Mouse (Mus musculus) heart, embryonic 16.5 days (tissue): ENCODE measurements around the gene Dennd5b. TPM values are rescaled to one million over a fixed set of nuclear protein-coding genes. Genes with fewer than 3 reads are reported as not detected.
"Not testable (repeated sequence)": the region's sequence is repeated elsewhere in the genome, so short reads cannot be mapped to it uniquely, and the experiment has no call there.

Experiments
- ATAC-seq: fragments of 200-750 bp; cut with Nextera tagmentation; replicated peaks from 2 replicates; pipeline ENCODE4 v1.8.0; 2017; ENCODE audit warnings: moderate number of reproducible peaks; ENCODE audit not compliant: insufficient read depth, low FRiP score; ENCODE audit errors: extremely low read depth
- H3K27ac ChIP-seq: fragments of 300-500 bp; sonication (generic); 2 replicates; pipeline ENCODE4 v1.5.1; 2014; ENCODE audit warnings: mild to moderate bottlenecking, low read length, control low read depth, moderate library complexity
- H3K27me3 ChIP-seq: fragments of 300-500 bp; sonication (generic); 2 replicates; pipeline ENCODE4 v1.6.1; 2014; ENCODE audit warnings: low read length, mixed read lengths; ENCODE audit not compliant: control insufficient read depth, insufficient read depth
- H3K36me3 ChIP-seq: fragments of 300-500 bp; sonication (generic); 2 replicates; pipeline ENCODE4 v1.6.1; 2014; ENCODE audit not compliant: control insufficient read depth, insufficient read depth
- H3K4me1 ChIP-seq: fragments of 300-500 bp; sonication (generic); 2 replicates; pipeline ENCODE4 v1.6.1; 2014; ENCODE audit warnings: low read length, mixed read lengths; ENCODE audit not compliant: control insufficient read depth, insufficient read depth
- H3K4me2 ChIP-seq: fragments of 300-500 bp; sonication (generic); 2 replicates; pipeline ENCODE4 v1.6.1; 2014; ENCODE audit warnings: low read depth, mild to moderate bottlenecking, control low read depth, low read length
- H3K4me3 ChIP-seq: fragments of 300-500 bp; sonication (generic); 2 replicates; pipeline ENCODE4 v1.5.1; 2014; ENCODE audit warnings: mild to moderate bottlenecking, control low read depth, low read length
- H3K9ac ChIP-seq: fragments of 300-500 bp; sonication (generic); 2 replicates; pipeline ENCODE4 v1.6.1; 2014; ENCODE audit warnings: low read length, control low read depth
- H3K9me3 ChIP-seq: fragments of 300-500 bp; sonication (generic); replicated peaks from 2 replicates; pipeline ENCODE4 v1.6.1; 2016; ENCODE audit warnings: low read length; ENCODE audit not compliant: control insufficient read depth
- WGBS: fragments of 180-500 bp; shearing (Covaris S2); extraction: QIAGEN DNeasy Blood & Tissue Kit; methylation state at CpG from one replicate; pipeline ENCODE4 v1.1.7; 2014; 5-methylcytosine and 5-hydroxymethylcytosine counted together
- polyA plus RNA-seq: library from polyadenylated mRNA; unstranded; fragments of >200 nt; fragmentation: Nextera tagmentation; extraction: Ambion mirVana; gene quantifications from 2 replicates; pipeline ENCODE4 v1.2.1, GENCODE M21; 2015

Dennd5b gene
- polyA plus RNA-seq, 1 experiment from 2014 or later = 5.0 TPM

DNA sequence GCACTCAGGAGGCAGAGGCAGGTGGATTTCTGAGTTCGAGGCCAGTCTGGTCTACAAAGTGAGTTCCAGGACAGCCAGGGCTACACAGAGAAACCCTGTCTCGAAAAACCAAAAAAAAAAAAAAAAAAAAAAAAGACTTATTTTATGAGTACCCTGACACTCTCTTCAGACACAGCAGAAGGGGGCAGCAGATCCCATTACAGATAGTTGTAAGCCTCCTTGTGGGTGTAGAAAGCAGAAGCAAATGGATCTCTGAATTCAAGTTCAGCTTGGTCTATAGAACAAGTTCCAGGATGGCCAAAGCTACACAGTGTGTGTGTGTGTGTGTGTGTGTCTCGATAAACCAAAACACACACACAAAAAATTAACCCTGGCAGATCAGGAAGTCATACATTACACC lies 161.1 kb downstream of the Dennd5b start:
- WGBS = 73% methylated on average over 2 of the region's 3 CpGs
- H3K27ac ChIP-seq, H3K4me1 ChIP-seq, H3K4me3 ChIP-seq, H3K9me3 ChIP-seq, H3K27me3 ChIP-seq, H3K4me2 ChIP-seq, H3K9ac ChIP-seq, ATAC-seq, H3K36me3 ChIP-seq: not testable (repeated sequence)

Other genes with a start within 250 kb of the Dennd5b start
- 12.0 and 12.9 TPM in 2 replicates for gene Caprin2, start 205.4 kb downstream of the Dennd5b start, polyA plus RNA-seq
- gene Sinhcaf, start 155.2 kb downstream of the Dennd5b start, polyA plus RNA-seq = 54.4 and 56.3 TPM in 2 replicates
- not detected in 2 replicates for gene Gm10203, start 28.5 kb upstream of the Dennd5b start, polyA plus RNA-seq
- gene Etfbkmt, start 38.2 kb upstream of the Dennd5b start, polyA plus RNA-seq = 14.5 and 15.0 TPM in 2 replicates
- 21.6 and 24.4 TPM in 2 replicates for gene Amn1, start 87.0 kb upstream of the Dennd5b start, polyA plus RNA-seq
- 19.3 and 21.0 TPM in 2 replicates for gene Resf1, start 207.7 kb upstream of the Dennd5b start, polyA plus RNA-seq